Mouse (Mus musculus) frontal cortex, postnatal 25 days (tissue): Measurements from ENCODE around the gene AV320801.
"Not testable (repeated sequence)": the region's sequence is repeated elsewhere in the genome, so short reads cannot be mapped to it uniquely, and the experiment has no call there.

Experiments used
- DNase-seq, 2 experiments: peaks; one replicate each; pipeline ENCODE4 v3.0.0; 2022; ENCODE audit warnings: low spot score in 2 of 2

The AV320801 gene

DNA sequence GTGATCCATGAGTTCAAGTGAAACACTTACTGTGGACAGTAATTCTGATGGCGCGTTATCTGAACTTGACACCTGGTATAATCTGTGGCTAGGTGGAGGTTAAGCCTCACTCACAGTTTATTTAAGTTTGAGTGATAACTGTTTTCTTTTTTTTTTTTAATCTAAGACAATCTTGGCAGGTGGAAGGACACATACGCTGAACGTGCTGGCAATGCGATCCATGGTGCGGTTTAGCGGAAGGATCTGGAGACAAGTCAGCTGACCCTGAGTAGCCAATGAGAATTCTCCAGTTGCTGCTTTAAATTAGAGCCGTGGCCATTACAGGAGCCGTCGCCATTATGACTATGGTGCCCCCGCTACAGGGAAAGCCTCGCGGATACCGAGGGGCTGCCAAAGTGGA is at the start of gene AV320801:
TSS of gene AV320801 (plus strand) at position 301 of the 400 bp plus-strand sequence.
- not testable (repeated sequence) for DNase-seq

DNA sequence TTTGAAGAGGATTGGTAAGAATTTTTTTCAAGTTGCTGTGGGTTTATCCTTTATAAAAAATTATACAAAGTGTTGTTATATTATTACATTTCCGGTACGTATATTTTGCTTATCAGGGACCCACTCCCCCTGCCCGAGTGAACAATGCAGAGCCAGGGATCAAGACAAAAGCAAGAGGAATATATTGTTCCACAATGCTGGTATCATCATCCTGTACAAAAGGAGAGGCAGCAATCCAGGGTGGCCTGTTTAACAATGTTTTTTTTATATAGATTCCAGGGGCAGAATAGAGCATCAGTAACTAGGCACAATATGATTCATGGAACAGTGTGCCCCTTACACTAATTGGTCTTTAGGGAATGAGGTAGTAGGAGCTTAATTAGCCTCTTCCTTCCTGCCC is 30.2 kb upstream of the AV320801 start:
- DNase-seq, result not testable (repeated sequence)

DNA sequence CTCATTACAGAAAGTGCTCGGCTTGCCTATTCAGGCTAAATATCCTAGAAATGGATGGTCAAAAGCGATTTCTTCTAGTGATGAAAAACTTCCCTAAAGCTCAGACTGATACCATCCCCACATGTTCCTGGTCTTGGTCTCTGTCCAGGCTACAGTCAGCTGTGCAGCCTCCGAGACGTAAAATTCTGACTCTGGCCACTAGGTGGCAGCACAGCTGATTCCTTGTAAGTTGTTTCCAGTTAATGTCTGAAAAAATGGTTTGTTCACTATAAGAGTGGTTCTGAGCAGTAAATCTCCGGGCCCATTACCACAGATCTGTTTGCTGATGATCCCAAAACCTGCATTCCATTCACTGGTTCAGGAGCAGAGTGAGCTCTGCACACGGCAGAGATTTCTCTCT is 12.5 kb upstream of the AV320801 start:
- not testable (repeated sequence) for DNase-seq

DNA sequence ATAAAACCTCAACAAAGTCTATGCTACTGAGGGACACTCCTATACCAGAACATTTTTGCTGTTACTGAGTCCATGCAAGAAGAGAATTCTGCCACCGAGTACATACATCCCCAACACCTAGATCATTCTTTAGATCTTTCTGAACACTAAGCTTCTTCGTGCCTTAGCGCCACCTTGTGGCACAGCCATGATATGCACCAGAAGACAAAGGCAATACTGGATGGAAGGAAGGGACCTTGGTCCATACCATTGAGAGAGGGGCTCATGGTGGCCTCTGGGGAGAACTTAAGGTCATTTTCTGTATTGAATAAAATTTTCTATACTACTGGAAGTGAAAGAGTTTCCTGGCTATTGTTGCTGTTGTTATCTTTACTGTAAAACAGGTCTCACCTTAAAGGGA is 11.2 kb upstream of the AV320801 start:
- DNase-seq, result not testable (repeated sequence)
